Mouse (Mus musculus) liver, adult 2 months (tissue): ENCODE data around the gene Olfr986.

Experiments used
- CTCF ChIP-seq: fragments of 200-500 bp; IDR thresholded peaks from 2 replicates; pipeline ENCODE4 v1.5.1; 2011; ENCODE audit warnings: low read depth, low read length, control low read depth
- POLR2A ChIP-seq: fragments of 200-500 bp; IDR thresholded peaks from 2 replicates; pipeline ENCODE4 v1.6.1; 2011; ENCODE audit warnings: low read length, control low read depth; ENCODE audit not compliant: insufficient read depth; ENCODE audit errors: extremely low read depth

DNA sequence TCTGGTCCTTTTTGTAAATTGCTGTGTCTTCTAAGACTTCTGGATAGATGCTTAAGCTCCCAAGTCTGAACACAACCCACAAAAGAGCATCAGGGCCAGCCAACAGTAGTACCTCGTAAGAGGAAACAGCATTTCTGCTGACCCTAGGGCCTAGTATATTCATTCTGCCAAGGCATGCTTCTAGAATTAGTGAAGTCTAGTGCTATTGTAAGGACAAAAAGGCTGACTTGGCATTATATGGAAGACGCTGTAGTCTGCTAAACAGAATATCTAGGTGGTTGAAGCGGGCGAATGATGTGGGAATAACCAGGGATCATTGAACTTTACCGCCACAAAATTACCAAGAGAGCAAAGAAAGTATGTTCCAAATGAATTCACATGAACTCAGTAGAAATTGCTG, 33.3 kb downstream of the Olfr986 start:
- TF ChIP-seq CTCF (no peak), POLR2A (no peak)
